Comparison of ENCODE assay signal across 23 mouse cellular contexts in genomic region chr5:130050416-130050815, GRCm38 (mm10). TPM values are rescaled to one million over a fixed set of nuclear protein-coding genes. Genes with fewer than 3 reads are reported as not detected.
DNase-seq lines count a peak whose midpoint lies in the region; ATAC-seq and TF ChIP-seq lines count a peak whose summit lies in the region.
"Had no signal": no experiment of that assay in that cellular context is flagged by ENCODE, and none has a peak within 500 bp of the region (broad histone marks: within the 10 kb centered on the region; RNA-seq: fewer than 3 reads in every experiment).

No protein-coding gene starts in this region.

- no peaks in the 10 kb centered on the region for H3K4me1 ChIP-seq in embryonic facial prominence, embryonic 14.5 days (ENCODE audit: control insufficient read depth, insufficient read depth, low read length)
- H3K4me1 ChIP-seq in embryonic facial prominence, embryonic 10.5 days = 0 out of 2 replicates have a peak, but pooled peaks cover 5% of the 10 kb centered on the region
- H3K4me1 ChIP-seq in midbrain, embryonic 11.5 days (ENCODE audit: control insufficient read depth, insufficient read depth, low read length) = no peaks in the 10 kb centered on the region
- no peaks in the 10 kb centered on the region for H3K4me1 ChIP-seq in midbrain, embryonic 16.5 days (ENCODE audit: control insufficient read depth, insufficient read depth, low read length)
- H3K4me1 ChIP-seq: embryonic facial prominence, embryonic 12.5 days; limb, embryonic 10.5 days had no signal

- H3K9me3 ChIP-seq in embryonic facial prominence, embryonic 14.5 days (ENCODE audit: control insufficient read depth, low read length) = no peaks in the 10 kb centered on the region
- H3K9me3 ChIP-seq in embryonic facial prominence, embryonic 10.5 days = no peaks in the 10 kb centered on the region
- no peaks in the 10 kb centered on the region for H3K9me3 ChIP-seq in midbrain, embryonic 11.5 days (ENCODE audit: control insufficient read depth, low read length)
- no peaks in the 10 kb centered on the region for H3K9me3 ChIP-seq in midbrain, embryonic 16.5 days (replicated peaks; ENCODE audit: control insufficient read depth, low read length, poor library complexity, severe bottlenecking)
- H3K9me3 ChIP-seq: embryonic facial prominence, embryonic 12.5 days; G1E; heart, embryonic 10.5 days; limb, embryonic 10.5 days had no signal

- no peaks in the 10 kb centered on the region for H3K27me3 ChIP-seq in embryonic facial prominence, embryonic 14.5 days (replicated peaks; ENCODE audit: control insufficient read depth, insufficient read depth, low read length)
- no peaks in the 10 kb centered on the region for H3K27me3 ChIP-seq in embryonic facial prominence, embryonic 10.5 days (replicated peaks; ENCODE audit: low read depth, poor library complexity, severe bottlenecking)
- no peaks in the 10 kb centered on the region for H3K27me3 ChIP-seq in midbrain, embryonic 11.5 days (ENCODE audit: control insufficient read depth, insufficient read depth, low read length)
- no peaks in the 10 kb centered on the region for H3K27me3 ChIP-seq in midbrain, embryonic 16.5 days (ENCODE audit: control insufficient read depth, insufficient read depth, low read depth, low read length)
- H3K27me3 ChIP-seq: embryonic facial prominence, embryonic 12.5 days had no signal

- TF ChIP-seq CTCF in gastrocnemius, adult 2 months (IDR thresholded peaks at IDR 0.05) = no peak

- no peak overlapping the region for H3K4me3 ChIP-seq in embryonic facial prominence, embryonic 14.5 days (ENCODE audit: low read depth, low read length)
- H3K4me3 ChIP-seq in embryonic facial prominence, embryonic 10.5 days = no peak overlapping the region
- no peak overlapping the region for H3K4me3 ChIP-seq in midbrain, embryonic 11.5 days (ENCODE audit: low read depth, low read length)
- H3K4me3 ChIP-seq in midbrain, embryonic 16.5 days (ENCODE audit: low read depth, low read length) = no peak overlapping the region
- H3K4me3 ChIP-seq in gastrocnemius, adult 2 months = no peak overlapping the region
- H3K4me3 ChIP-seq: embryonic facial prominence, embryonic 12.5 days; heart, embryonic 10.5 days; limb, embryonic 10.5 days had no signal

- WGBS in embryonic facial prominence, embryonic 14.5 days = 39% methylated on average over 6 of the region's 6 CpGs
- WGBS in embryonic facial prominence, embryonic 10.5 days = 78% methylated on average over 6 of the region's 6 CpGs
- 44% methylated on average over 6 of the region's 6 CpGs for WGBS in midbrain, embryonic 11.5 days
- WGBS in midbrain, embryonic 16.5 days = 26% methylated on average over 6 of the region's 6 CpGs

- intact Hi-C loops in gastrocnemius, adult 2 months (cut with DNase I) = loop anchor here (5.0 kb wide), 1 partner anchor 72 kb away; no protein-coding TSS in a partner anchor

- no peak overlapping the region for H3K9ac ChIP-seq in embryonic facial prominence, embryonic 14.5 days (ENCODE audit: low read depth, low read length)
- no peak overlapping the region for H3K9ac ChIP-seq in midbrain, embryonic 11.5 days (ENCODE audit: low read length)
- no peak overlapping the region for H3K9ac ChIP-seq in midbrain, embryonic 16.5 days (ENCODE audit: low read depth, low read length)
- H3K9ac ChIP-seq: embryonic facial prominence, embryonic 12.5 days; hindbrain, embryonic 14.5 days had no signal

- DNase-seq in embryonic facial prominence, embryonic 14.5 days (ENCODE audit: low spot score) = peak; percentile 57
- DNase-seq in embryonic facial prominence, embryonic 10.5 days (ENCODE audit: low spot score) = no peak
- DNase-seq in midbrain, embryonic 11.5 days (ENCODE audit: low spot score, missing footprints) = peak; percentile 82
- DNase-seq in cerebellum, adult 9-10 months = peak; percentile 95
- DNase-seq in retina, postnatal 7 days (ENCODE audit: low read depth, low spot score) = peak; percentile 63
- no peak for DNase-seq in testis, postnatal 14 days (ENCODE audit: low spot score)
- no peak for DNase-seq in gastrocnemius, adult 2 months
- DNase-seq: gastrocnemius, postnatal 14 days; heart, postnatal 14 days; kidney, adult 11 months; lung, adult 2 months; lung, postnatal 36 days; spleen, adult 18-20 months; thymus, postnatal 14 days had no signal

- no peak overlapping the region for H3K27ac ChIP-seq in embryonic facial prominence, embryonic 14.5 days (replicated peaks; ENCODE audit: low read depth, low read length)
- H3K27ac ChIP-seq in embryonic facial prominence, embryonic 10.5 days (replicated peaks) = no peak overlapping the region
- H3K27ac ChIP-seq in midbrain, embryonic 11.5 days (ENCODE audit: low read depth, low read length) = no peak overlapping the region
- no peak overlapping the region for H3K27ac ChIP-seq in midbrain, embryonic 16.5 days (ENCODE audit: low read length)
- no peak overlapping the region for H3K27ac ChIP-seq in gastrocnemius, adult 2 months
- H3K27ac ChIP-seq: embryonic facial prominence, embryonic 12.5 days; heart, embryonic 10.5 days; hindbrain, embryonic 14.5 days; kidney, postnatal 0 days; limb, embryonic 10.5 days had no signal

- ATAC-seq in embryonic facial prominence, embryonic 14.5 days (ENCODE audit: low read depth) = peak; percentile 70
- ATAC-seq in midbrain, embryonic 11.5 days (ENCODE audit: low FRiP score) = no peak
- ATAC-seq in midbrain, embryonic 16.5 days = no peak
- ATAC-seq: CD4-positive, CD25-positive, alpha-beta regulatory T cell, adult 4 months had no signal

- no peak overlapping the region for H3K4me2 ChIP-seq in embryonic facial prominence, embryonic 14.5 days (ENCODE audit: low read depth, low read length)
- no peak overlapping the region for H3K4me2 ChIP-seq in midbrain, embryonic 11.5 days
- H3K4me2 ChIP-seq in midbrain, embryonic 16.5 days (ENCODE audit: low read length) = no peak overlapping the region
- H3K4me2 ChIP-seq: embryonic facial prominence, embryonic 12.5 days; hindbrain, embryonic 14.5 days; liver, embryonic 11.5 days had no signal

- H3K36me3 ChIP-seq in embryonic facial prominence, embryonic 14.5 days (ENCODE audit: control insufficient read depth, insufficient read depth, low read length) = peaks cover 42% of the 10 kb centered on the region
- peaks cover 84% of the 10 kb centered on the region for H3K36me3 ChIP-seq in embryonic facial prominence, embryonic 10.5 days (replicated peaks)
- H3K36me3 ChIP-seq in midbrain, embryonic 11.5 days (ENCODE audit: control insufficient read depth, insufficient read depth, low read length) = peaks cover 6% of the 10 kb centered on the region; the same call in 1 of the 2 replicates
- H3K36me3 ChIP-seq in midbrain, embryonic 16.5 days (ENCODE audit: control insufficient read depth, insufficient read depth, low read length) = peaks cover 6% of the 10 kb centered on the region

RNA-seq across cellular contexts. Expression of gene Crcp, which starts 21.3 kb away (rescaled TPM):
- polyA plus RNA-seq in embryonic facial prominence, embryonic 14.5 days (2014; fragmentation: Nextera tagmentation; extraction: Ambion mirVana) = 24.9 and 25.6 TPM in 2 replicates
- 53.3 and 54.4 TPM in 2 replicates for polyA plus RNA-seq in embryonic facial prominence, embryonic 10.5 days (2016; fragmentation: Nextera tagmentation; extraction: Ambion mirVana)
- polyA plus RNA-seq in midbrain, embryonic 11.5 days (2014; fragmentation: Nextera tagmentation; extraction: Ambion mirVana) = 41.1 and 42.7 TPM in 2 replicates
- polyA plus RNA-seq in midbrain, embryonic 16.5 days (2015; fragmentation: Nextera tagmentation; extraction: Ambion mirVana) = 85.6 and 86.8 TPM in 2 replicates
- 10 to 100 TPM; 18.7 to 19.3 TPM for total RNA-seq in gastrocnemius, adult 2 months (2021)

RNA-seq across cellular contexts. Expression of gene Asl, which starts 21.4 kb away (rescaled TPM):
- 32.1 and 35.7 TPM in 2 replicates for polyA plus RNA-seq in embryonic facial prominence, embryonic 14.5 days (2014; fragmentation: Nextera tagmentation; extraction: Ambion mirVana)
- polyA plus RNA-seq in embryonic facial prominence, embryonic 10.5 days (2016; fragmentation: Nextera tagmentation; extraction: Ambion mirVana) = 34.2 and 34.8 TPM in 2 replicates
- polyA plus RNA-seq in midbrain, embryonic 11.5 days (2014; fragmentation: Nextera tagmentation; extraction: Ambion mirVana) = 24.2 and 30.1 TPM in 2 replicates
- polyA plus RNA-seq in midbrain, embryonic 16.5 days (2015; fragmentation: Nextera tagmentation; extraction: Ambion mirVana) = 35.5 and 38.6 TPM in 2 replicates
- total RNA-seq in gastrocnemius, adult 2 months (2021) = 10 to 100 TPM in 1 of 2 experiments, 1 to 10 TPM in 1; 9.3 to 13.2 TPM

RNA-seq across cellular contexts. Expression of gene Tpst1, which starts 22.7 kb away (rescaled TPM):
- 94.0 and 102 TPM in 2 replicates for polyA plus RNA-seq in embryonic facial prominence, embryonic 14.5 days (2014; fragmentation: Nextera tagmentation; extraction: Ambion mirVana)
- polyA plus RNA-seq in embryonic facial prominence, embryonic 10.5 days (2016; fragmentation: Nextera tagmentation; extraction: Ambion mirVana) = 52.3 and 55.6 TPM in 2 replicates
- 64.7 and 68.7 TPM in 2 replicates for polyA plus RNA-seq in midbrain, embryonic 11.5 days (2014; fragmentation: Nextera tagmentation; extraction: Ambion mirVana)
- 52.9 and 56.8 TPM in 2 replicates for polyA plus RNA-seq in midbrain, embryonic 16.5 days (2015; fragmentation: Nextera tagmentation; extraction: Ambion mirVana)
- total RNA-seq in gastrocnemius, adult 2 months (2021) = 1 to 10 TPM; 3.7 to 5.4 TPM
- polyA plus RNA-seq: G1E had no signal

RNA-seq across cellular contexts. Expression of gene Gusb, which starts 47.6 kb away (rescaled TPM):
- 57.8 and 60.0 TPM in 2 replicates for polyA plus RNA-seq in embryonic facial prominence, embryonic 14.5 days (2014; fragmentation: Nextera tagmentation; extraction: Ambion mirVana)
- 45.3 and 47.7 TPM in 2 replicates for polyA plus RNA-seq in embryonic facial prominence, embryonic 10.5 days (2016; fragmentation: Nextera tagmentation; extraction: Ambion mirVana)
- polyA plus RNA-seq in midbrain, embryonic 11.5 days (2014; fragmentation: Nextera tagmentation; extraction: Ambion mirVana) = 31.8 and 33.9 TPM in 2 replicates
- 30.3 and 31.5 TPM in 2 replicates for polyA plus RNA-seq in midbrain, embryonic 16.5 days (2015; fragmentation: Nextera tagmentation; extraction: Ambion mirVana)
- total RNA-seq in gastrocnemius, adult 2 months (2021) = 1 to 10 TPM; 5.6 to 8.3 TPM

Comparison
In these comparisons a context has a peak if more than half of its experiments do, and no peak if none do; other contexts are left out.
1. DNase-seq: peak in embryonic facial prominence, embryonic 14.5 days (single experiment), midbrain, embryonic 11.5 days (single experiment), cerebellum, adult 9-10 months (single experiment) and retina, postnatal 7 days (single experiment); none in embryonic facial prominence, embryonic 10.5 days (single experiment), testis, postnatal 14 days (single experiment) and gastrocnemius, adult 2 months (single experiment).